Mouse (Mus musculus) heart, adult 2 months (tissue): ENCODE results near the gene Tmem41b. TPM values are rescaled to one million over a fixed set of nuclear protein-coding genes. Genes with fewer than 3 reads are reported as not detected.
"Not testable (repeated sequence)": the region's sequence is repeated elsewhere in the genome, so short reads cannot be mapped to it uniquely, and the experiment has no call there.

Source experiments
- DNase-seq, 2 experiments: peaks; one replicate each; pipeline ENCODE4 v3.0.0; 2021
- H3K27ac ChIP-seq: fragments of 200-600 bp; 2 replicates; pipeline ENCODE4 v1.8.1; 2022
- H3K27me3 ChIP-seq: fragments of 200-500 bp; 2 replicates; pipeline ENCODE4 v1.6.1; 2012; ENCODE audit warnings: mild to moderate bottlenecking, low read length, inconsistent platforms, mixed read lengths; ENCODE audit not compliant: control insufficient read depth, insufficient read depth
- H3K36me3 ChIP-seq: fragments of 200-500 bp; 2 replicates; pipeline ENCODE4 v1.6.1; 2012; ENCODE audit warnings: low read length, inconsistent platforms; ENCODE audit not compliant: control insufficient read depth, insufficient read depth
- H3K4me1 ChIP-seq: fragments of 200-500 bp; 2 replicates; pipeline ENCODE4 v1.6.1; 2011; ENCODE audit warnings: low read length; ENCODE audit not compliant: control insufficient read depth, insufficient read depth
- H3K4me3 ChIP-seq: fragments of 200-600 bp; 2 replicates; pipeline ENCODE4 v1.8.1; 2022
- H3K79me2 ChIP-seq: fragments of 200-500 bp; replicated peaks from 2 replicates; pipeline ENCODE4 v1.6.1; 2012; ENCODE audit warnings: mild to moderate bottlenecking, inconsistent platforms, low read length, moderate library complexity, mixed read lengths; ENCODE audit not compliant: control insufficient read depth, insufficient read depth
- H3K9ac ChIP-seq: fragments of 200-500 bp; 2 replicates; pipeline ENCODE4 v1.6.1; 2012; ENCODE audit warnings: low read depth, mild to moderate bottlenecking, control low read depth, inconsistent platforms, low read length, mixed read lengths
- CTCF ChIP-seq: fragments of 200-600 bp; IDR thresholded peaks from 2 replicates; pipeline ENCODE4 v1.8.1; 2022; ENCODE audit warnings: antibody characterized with exemption, mild to moderate bottlenecking, moderate library complexity
- EP300 ChIP-seq: fragments of 200-500 bp; IDR thresholded peaks from 2 replicates; pipeline ENCODE4 v1.6.1; 2011; ENCODE audit warnings: low read depth, low read length, control low read depth; ENCODE audit not compliant: insufficient read depth
- POLR2A ChIP-seq: fragments of 200-500 bp; IDR thresholded peaks from 2 replicates; pipeline ENCODE4 v1.6.1; 2011; ENCODE audit warnings: mild to moderate bottlenecking, low read depth, low read length, control low read depth; ENCODE audit not compliant: insufficient read depth
- WGBS: fragments of 180-500 bp; shearing (Covaris S2); methylation state at CpG from one replicate; pipeline ENCODE4 v1.1.7; 2018; 5-methylcytosine and 5-hydroxymethylcytosine counted together
- intact Hi-C: fragments of 180-260 bp; cut with DNase I; formaldehyde crosslinking; loops from one replicate; pipeline ENCODE4 v1.15.1; 2025
- long read RNA-seq: library from polyadenylated mRNA; stranded (forward); transcript quantifications from one replicate; pipeline ENCODE4 v2.0.0, GENCODE M21; 2021
- polyA plus RNA-seq: library from polyadenylated mRNA; depleted of rRNA; stranded (reverse); fragments of >200 nt; gene quantifications from 2 replicates; pipeline ENCODE4 v1.2.3, GENCODE M21; 2012; rRNA removed
- total RNA-seq, 2 experiments: library from RNA; stranded (reverse); gene quantifications; 2 replicates each; pipeline ENCODE4 v1.2.3; 2021

Tmem41b gene
- 10 to 100 TPM; 51.1 to 55.6 TPM for total RNA-seq
- polyA plus RNA-seq, result 22.2 and 40.3 TPM in 2 replicates
- long read RNA-seq, transcript Tmem41b-201 (7 exons, 3,840 nt), result major isoform, 39 of 47 reads
- long read RNA-seq, partial matches to known transcripts, result 1 of 47 reads
- long read RNA-seq, other reads (novel, unspliced or antisense), result 7 of 47 reads

GRCm38 (mm10) chr7:109986775-109987174, at the start of gene Tmem41b:
Tmem41b (minus strand) TSS chr7:109986929.
- Histone ChIP-seq H3K27ac (peak within 1 kb of the TSS; percentile 92), H3K4me3 (peak within 1 kb of the TSS; percentile 68), H3K9ac (peak within 1 kb of the TSS; percentile 49)
- H3K79me2 ChIP-seq, H3K4me1 ChIP-seq, H3K27me3 ChIP-seq, H3K36me3 ChIP-seq: not testable (repeated sequence)
- 32% methylated on average over 6 of the region's 6 CpGs for WGBS
- intact Hi-C loops, result loop anchor here (2.0 kb wide), 1 partner anchor 32 kb away; the partner anchor contains the start of gene Ipo7
- DNase-seq, result peak in 1 of 2 experiments; percentile 21
- peak; percentile 69 for TF ChIP-seq CTCF

GRCm38 (mm10) chr7:110030342-110030741, 43.6 kb upstream of the Tmem41b start:
- TF ChIP-seq POLR2A (no peak), CTCF (no peak), EP300 (no peak)
- Histone ChIP-seq H3K9ac (no peak overlapping the region), H3K4me3 (no peak overlapping the region), H3K27me3 (no peaks in the 10 kb centered on the region), H3K4me1 (no peaks in the 10 kb centered on the region), H3K36me3 (peaks cover 15% of the 10 kb centered on the region), H3K79me2 (no peaks in the 10 kb centered on the region; the same call in 1 of the 2 replicates), H3K27ac (no peak overlapping the region)
- 45% methylated on average over 3 of the region's 3 CpGs for WGBS
- intact Hi-C loops, result no loop called here
- DNase-seq, result no peak

GRCm38 (mm10) chr7:110028826-110029225, 42.1 kb upstream of the Tmem41b start:
- 76% methylated on average over 1 of the region's 1 CpGs for WGBS
- H3K27me3 ChIP-seq, result no peaks in the 10 kb centered on the region
- peaks cover 2% of the 10 kb centered on the region for H3K79me2 ChIP-seq
- DNase-seq, result no peak
- peaks cover 8% of the 10 kb centered on the region for H3K36me3 ChIP-seq
- H3K4me1 ChIP-seq, result no peaks in the 10 kb centered on the region
- H3K27ac ChIP-seq, result no peak overlapping the region
- TF ChIP-seq EP300, result no peak
- TF ChIP-seq POLR2A, result no peak
- TF ChIP-seq CTCF, result no peak
- no peak overlapping the region for H3K4me3 ChIP-seq
- intact Hi-C loops, result no loop called here
- no peak overlapping the region for H3K9ac ChIP-seq

GRCm38 (mm10) chr7:110026594-110026993, 39.9 kb upstream of the Tmem41b start:
- intact Hi-C loops, result no loop called here
- TF ChIP-seq CTCF (no peak), EP300 (no peak), POLR2A (no peak)
- WGBS, result 79% methylated on average over 2 of the region's 2 CpGs

GRCm38 (mm10) chr7:110023553-110023952, 36.8 kb upstream of the Tmem41b start:
- TF ChIP-seq CTCF (no peak), EP300 (no peak), POLR2A (no peak)
- Histone ChIP-seq H3K4me3 (no peak overlapping the region), H3K27ac (no peak overlapping the region), H3K9ac (no peak overlapping the region), H3K4me1 (peaks cover 2% of the 10 kb centered on the region), H3K79me2 (peaks cover 4% of the 10 kb centered on the region), H3K27me3 (no peaks in the 10 kb centered on the region), H3K36me3 (peaks cover 12% of the 10 kb centered on the region)
- WGBS, result 77% methylated on average over 1 of the region's 1 CpGs
- intact Hi-C loops, result no loop called here
- DNase-seq, result no peak

More at GRCm38 (mm10) chr7:110026594-110026993, 39.9 kb upstream of the Tmem41b start:
- Histone ChIP-seq H3K27ac (no peak overlapping the region), H3K36me3 (peaks cover 5% of the 10 kb centered on the region; the same call in 1 of the 2 replicates), H3K4me3 (no peak overlapping the region), H3K4me1 (no peaks in the 10 kb centered on the region), H3K9ac (no peak overlapping the region), H3K27me3 (no peaks in the 10 kb centered on the region), H3K79me2 (peaks cover 2% of the 10 kb centered on the region)
- no peak for DNase-seq

- Histone ChIP-seq H3K36me3 (peaks cover 9% of the 10 kb centered on the region), H3K79me2 (peaks cover 2% of the 10 kb centered on the region), H3K9ac (peak overlapping the region; percentile 99), H3K27ac (peak overlapping the region; percentile 85), H3K4me3 (peak overlapping the region; percentile 81), H3K4me1 (peaks cover 2% of the 10 kb centered on the region), H3K27me3 (no peaks in the 10 kb centered on the region)
- DNase-seq, result peak; percentile 78
- under 1% methylated on average over 42 of the region's 42 CpGs for WGBS
- intact Hi-C loops, result loop anchor here (2.0 kb wide), 1 partner anchor 32 kb away; the partner anchor contains the start of gene Tmem41b
- TF ChIP-seq CTCF (0 out of 2 replicates have a peak, but pooled peaks have one; percentile 1), POLR2A (no peak)
Observed at GRCm38 (mm10) chr7:110018631-110019482, 32.1 kb upstream of the Tmem41b start.
